Mouse (Mus musculus): ENCODE results near the gene Frmd4a. TPM values are rescaled to one million over a fixed set of nuclear protein-coding genes. Genes with fewer than 3 reads are reported as not detected.

The Frmd4a gene
- polyA plus RNA-seq, 2 experiments, result 39.6 to 47.0 TPM

- H3K9ac ChIP-seq (ENCODE audit: low read depth, low read length, severe bottlenecking), result no peak overlapping the region
- H3K36me3 ChIP-seq (ENCODE audit: control insufficient read depth, insufficient read depth, low read length), result peaks cover 23% of the 10 kb centered on the region
- no peak for DNase-seq (ENCODE audit: low spot score)
- ATAC-seq (ENCODE audit: low FRiP score, low read depth), result no peak
- 63% methylated on average over 4 of the region's 4 CpGs for WGBS
- H3K9me3 ChIP-seq (ENCODE audit: control insufficient read depth, low read length), result no peaks in the 10 kb centered on the region
- no peak overlapping the region for H3K27ac ChIP-seq (replicated peaks; ENCODE audit: low read depth, low read length)
- no peak overlapping the region for H3K4me3 ChIP-seq (replicated peaks; ENCODE audit: low read length)
- H3K27me3 ChIP-seq (ENCODE audit: control insufficient read depth, insufficient read depth, low read length), result no peaks in the 10 kb centered on the region
- peaks cover 30% of the 10 kb centered on the region for H3K4me1 ChIP-seq (ENCODE audit: control insufficient read depth, insufficient read depth, low read length)
- no peak overlapping the region for H3K4me2 ChIP-seq (replicated peaks; ENCODE audit: low read depth, low read length, severe bottlenecking)
- TF ChIP-seq POLR2A (IDR thresholded peaks at IDR 0.05; ENCODE audit: borderline replicate concordance, extremely low read depth, insufficient read depth, insufficient read length), result no peak
Measured at GRCm38 (mm10) chr2:4475991-4476390, 458.5 kb downstream of the Frmd4a start.

- no peak overlapping the region for H3K4me3 ChIP-seq (replicated peaks; ENCODE audit: low read length)
- TF ChIP-seq POLR2A (IDR thresholded peaks at IDR 0.05; ENCODE audit: borderline replicate concordance, extremely low read depth, insufficient read depth, insufficient read length), result no peak
- WGBS, result 80% methylated on average over 5 of the region's 5 CpGs
- H3K27ac ChIP-seq (replicated peaks; ENCODE audit: low read depth, low read length), result 0 out of 2 replicates have a peak overlapping the region, but pooled peaks have one; percentile 5
- DNase-seq (ENCODE audit: low spot score) (no peak), ATAC-seq (ENCODE audit: low FRiP score, low read depth) (no peak)
- no peaks in the 10 kb centered on the region for H3K27me3 ChIP-seq (ENCODE audit: control insufficient read depth, insufficient read depth, low read length)
- no peak overlapping the region for H3K4me2 ChIP-seq (replicated peaks; ENCODE audit: low read depth, low read length, severe bottlenecking)
- H3K36me3 ChIP-seq (ENCODE audit: control insufficient read depth, insufficient read depth, low read length), result peaks cover 29% of the 10 kb centered on the region
- peaks cover 30% of the 10 kb centered on the region for H3K4me1 ChIP-seq (ENCODE audit: control insufficient read depth, insufficient read depth, low read length)
- no peak overlapping the region for H3K9ac ChIP-seq (ENCODE audit: low read depth, low read length, severe bottlenecking)
- H3K9me3 ChIP-seq (ENCODE audit: control insufficient read depth, low read length), result no peaks in the 10 kb centered on the region
Measured at GRCm38 (mm10) chr2:4476608-4477007, 459.1 kb downstream of the Frmd4a start.

GRCm38 (mm10) chr2:4477311-4477710 lies 459.8 kb downstream of the Frmd4a start:
- Histone ChIP-seq H3K9ac (ENCODE audit: low read depth, low read length, severe bottlenecking) (no peak overlapping the region), H3K9me3 (ENCODE audit: control insufficient read depth, low read length) (no peaks in the 10 kb centered on the region), H3K27ac (replicated peaks; ENCODE audit: low read depth, low read length) (no peak overlapping the region), H3K4me2 (replicated peaks; ENCODE audit: low read depth, low read length, severe bottlenecking) (no peak overlapping the region), H3K4me3 (replicated peaks; ENCODE audit: low read length) (no peak overlapping the region), H3K4me1 (ENCODE audit: control insufficient read depth, insufficient read depth, low read length) (peaks cover 30% of the 10 kb centered on the region), H3K27me3 (ENCODE audit: control insufficient read depth, insufficient read depth, low read length) (no peaks in the 10 kb centered on the region), H3K36me3 (ENCODE audit: control insufficient read depth, insufficient read depth, low read length) (peaks cover 31% of the 10 kb centered on the region)
- WGBS, result 59% methylated on average over 5 of the region's 5 CpGs
- no peak for DNase-seq (ENCODE audit: low spot score)
- no peak for ATAC-seq (ENCODE audit: low FRiP score, low read depth)
- no peak for TF ChIP-seq POLR2A (IDR thresholded peaks at IDR 0.05; ENCODE audit: borderline replicate concordance, extremely low read depth, insufficient read depth, insufficient read length)

- Histone ChIP-seq H3K4me1 (ENCODE audit: control insufficient read depth, insufficient read depth, low read length) (peaks cover 6% of the 10 kb centered on the region; the same call in 1 of the 2 replicates), H3K27ac (replicated peaks; ENCODE audit: low read depth, low read length) (no peak overlapping the region), H3K4me2 (replicated peaks; ENCODE audit: low read depth, low read length, severe bottlenecking) (no peak overlapping the region), H3K27me3 (ENCODE audit: control insufficient read depth, insufficient read depth, low read length) (no peaks in the 10 kb centered on the region), H3K36me3 (ENCODE audit: control insufficient read depth, insufficient read depth, low read length) (peaks cover 43% of the 10 kb centered on the region), H3K4me3 (replicated peaks; ENCODE audit: low read length) (no peak overlapping the region), H3K9me3 (ENCODE audit: control insufficient read depth, low read length) (no peaks in the 10 kb centered on the region), H3K9ac (ENCODE audit: low read depth, low read length, severe bottlenecking) (no peak overlapping the region)
- no peak for TF ChIP-seq POLR2A (IDR thresholded peaks at IDR 0.05; ENCODE audit: borderline replicate concordance, extremely low read depth, insufficient read depth, insufficient read length)
- WGBS, result 93% methylated on average over 5 of the region's 5 CpGs
- no peak for ATAC-seq (ENCODE audit: low FRiP score, low read depth)
- no peak for DNase-seq (ENCODE audit: low spot score)
Measured at GRCm38 (mm10) chr2:4480180-4480579, 462.7 kb downstream of the Frmd4a start.

- ATAC-seq (ENCODE audit: low FRiP score, low read depth), result no peak
- H3K4me2 ChIP-seq (replicated peaks; ENCODE audit: low read depth, low read length, severe bottlenecking), result no peak overlapping the region
- no peaks in the 10 kb centered on the region for H3K27me3 ChIP-seq (ENCODE audit: control insufficient read depth, insufficient read depth, low read length)
- whole genome bisulfite sequencing, result 76% methylated on average over 11 of the region's 11 CpGs
- TF ChIP-seq POLR2A (IDR thresholded peaks at IDR 0.05; ENCODE audit: borderline replicate concordance, extremely low read depth, insufficient read depth, insufficient read length), result no peak
- no peak overlapping the region for H3K4me3 ChIP-seq (replicated peaks; ENCODE audit: low read length)
- H3K36me3 ChIP-seq (ENCODE audit: control insufficient read depth, insufficient read depth, low read length), result peaks cover 44% of the 10 kb centered on the region
- H3K9me3 ChIP-seq (ENCODE audit: control insufficient read depth, low read length), result no peaks in the 10 kb centered on the region
- H3K9ac ChIP-seq (ENCODE audit: low read depth, low read length, severe bottlenecking), result no peak overlapping the region
- no peak overlapping the region for H3K27ac ChIP-seq (replicated peaks; ENCODE audit: low read depth, low read length)
- peaks cover 6% of the 10 kb centered on the region; the same call in 1 of the 2 replicates for H3K4me1 ChIP-seq (ENCODE audit: control insufficient read depth, insufficient read depth, low read length)
- no peak for DNase-seq (ENCODE audit: low spot score)
Measured at GRCm38 (mm10) chr2:4481154-4481553, 463.6 kb downstream of the Frmd4a start.

GRCm38 (mm10) chr2:4486185-4486584 lies 468.7 kb downstream of the Frmd4a start:
- H3K4me1 ChIP-seq (ENCODE audit: control insufficient read depth, insufficient read depth, low read length), result peaks cover 13% of the 10 kb centered on the region
- TF ChIP-seq POLR2A (IDR thresholded peaks at IDR 0.05; ENCODE audit: borderline replicate concordance, extremely low read depth, insufficient read depth, insufficient read length), result no peak
- no peaks in the 10 kb centered on the region for H3K27me3 ChIP-seq (ENCODE audit: control insufficient read depth, insufficient read depth, low read length)
- no peaks in the 10 kb centered on the region for H3K9me3 ChIP-seq (ENCODE audit: control insufficient read depth, low read length)
- no peak overlapping the region for H3K4me3 ChIP-seq (replicated peaks; ENCODE audit: low read length)
- H3K27ac ChIP-seq (replicated peaks; ENCODE audit: low read depth, low read length), result no peak overlapping the region
- WGBS, result 81% methylated on average over 5 of the region's 5 CpGs
- H3K4me2 ChIP-seq (replicated peaks; ENCODE audit: low read depth, low read length, severe bottlenecking), result no peak overlapping the region
- no peak for DNase-seq (ENCODE audit: low spot score)
- no peak overlapping the region for H3K9ac ChIP-seq (ENCODE audit: low read depth, low read length, severe bottlenecking)
- H3K36me3 ChIP-seq (ENCODE audit: control insufficient read depth, insufficient read depth, low read length), result peaks cover 28% of the 10 kb centered on the region
- no peak for ATAC-seq (ENCODE audit: low FRiP score, low read depth)
